Mouse (Mus musculus): ENCODE results near the gene Gm10696.
"Not testable (repeated sequence)": the region's sequence is repeated elsewhere in the genome, so short reads cannot be mapped to it uniquely, and the experiment has no call there.

Gene Gm10696

DNA sequence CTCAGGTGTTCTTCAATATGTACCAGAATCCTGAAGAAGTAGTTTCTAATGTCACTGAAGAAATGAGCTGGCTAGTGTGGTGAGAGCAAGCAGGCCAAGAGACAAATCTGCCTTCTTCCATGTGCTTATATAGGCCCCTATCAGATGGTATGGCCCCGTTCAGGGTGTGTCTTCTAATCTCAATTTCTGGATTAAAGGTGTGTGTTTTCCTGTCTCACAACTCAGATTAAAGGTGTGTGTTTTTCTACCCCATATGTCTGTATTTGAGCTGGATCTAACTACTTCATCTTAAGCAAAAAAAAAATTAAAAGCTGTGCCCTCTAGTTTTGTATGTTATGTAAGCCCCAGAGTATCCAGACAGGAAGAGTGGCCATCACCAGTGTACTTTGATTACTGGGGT is at the start of gene Gm10696:
Gene Gm10696, minus strand, starts transcription at position 101 of the 400 bp plus-strand sequence.
- in situ Hi-C loops (cut with MboI; ENCODE audit: unreplicated experiment in 2 of 2) = not testable (repeated sequence)

DNA sequence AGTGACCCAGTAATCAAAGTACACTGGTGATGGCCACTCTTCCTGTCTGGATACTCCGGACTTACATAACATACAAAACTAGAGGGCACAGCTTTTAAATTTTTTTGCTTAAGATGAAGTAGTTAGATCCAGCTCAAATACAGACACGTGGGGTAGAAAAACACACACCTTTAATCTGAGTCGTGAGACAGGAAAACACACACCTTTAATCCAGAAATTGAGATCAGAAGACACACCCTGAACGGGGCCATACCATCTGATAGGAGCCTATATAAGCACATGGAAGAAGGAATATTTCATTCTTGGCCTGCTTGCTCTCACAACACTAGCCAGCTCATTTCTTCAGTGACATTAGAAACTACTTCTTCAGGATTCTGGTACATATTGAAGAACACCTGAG is 18.4 kb upstream of the Gm10696 start, which contains the start of gene Gm5286:
Gene Gm5286, plus strand, starts transcription at position 301 of the 400 bp plus-strand sequence.
- in situ Hi-C loops (cut with MboI; ENCODE audit: unreplicated experiment in 2 of 2) = not testable (repeated sequence)

DNA sequence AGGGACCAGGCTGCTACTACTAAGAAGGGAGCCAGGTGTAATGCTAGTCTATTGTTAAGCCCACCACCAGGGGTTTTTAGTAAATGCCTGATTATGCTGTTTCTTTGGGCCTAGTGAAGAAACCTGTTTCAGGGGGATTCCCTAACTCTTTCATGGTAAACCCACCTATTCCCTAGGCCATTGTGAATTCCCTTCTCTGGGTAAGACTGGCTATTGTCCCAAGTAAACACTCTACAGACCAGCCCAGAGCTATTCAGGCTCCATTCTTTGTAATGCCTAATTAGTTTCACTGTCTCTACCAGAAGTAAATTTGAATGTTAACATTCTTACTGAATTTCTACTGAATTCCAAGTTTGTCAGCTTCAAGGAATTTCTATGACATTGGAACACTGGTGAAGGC is 10.6 kb downstream of the Gm10696 start:
- in situ Hi-C loops (cut with MboI; ENCODE audit: unreplicated experiment in 2 of 2) = not testable (repeated sequence)
